Mouse (Mus musculus) erythroid progenitor cell, adult 5-6 weeks (primary cell): ENCODE results near the gene Srsf2. TPM values are rescaled to one million over a fixed set of nuclear protein-coding genes. Genes with fewer than 3 reads are reported as not detected.
"Not testable (repeated sequence)": the region's sequence is repeated elsewhere in the genome, so short reads cannot be mapped to it uniquely, and the experiment has no call there.

Experiments
- ATAC-seq: replicated peaks from 2 replicates; pipeline ENCODE4 v1.8.0; 2016; ENCODE audit warnings: moderate number of reproducible peaks, mild to moderate bottlenecking, moderate TSS enrichment, inconsistent platforms; ENCODE audit not compliant: poor library complexity, low FRiP score, severe bottlenecking
- total RNA-seq, 2 experiments: library from RNA; stranded (forward) in 1 of 2; stranded (reverse) in 1 of 2; fragments of 150-400 nt in 1 of 2; fragments of 186-747, 209-891 nt in 1 of 2; gene quantifications; 2 replicates each; pipeline versions ENCODE4 v1.2.3 to v1.2.4; 2015 to 2017; ENCODE audit warnings: low replicate concordance in 2 of 2

Gene Srsf2
- total RNA-seq, 2 experiments from 2014 or later: 388 to 1,279 TPM

- no peak for ATAC-seq
Measured at GRCm38 (mm10) chr11:116857183-116857850, 4.4 kb upstream of the Srsf2 start.

GRCm38 (mm10) chr11:116854279-116854678, 1.4 kb upstream of the Srsf2 start:
- no peak for ATAC-seq

GRCm38 (mm10) chr11:116853512-116853928, 626 bp upstream of the Srsf2 start:
- ATAC-seq: peak; percentile 86

DNA sequence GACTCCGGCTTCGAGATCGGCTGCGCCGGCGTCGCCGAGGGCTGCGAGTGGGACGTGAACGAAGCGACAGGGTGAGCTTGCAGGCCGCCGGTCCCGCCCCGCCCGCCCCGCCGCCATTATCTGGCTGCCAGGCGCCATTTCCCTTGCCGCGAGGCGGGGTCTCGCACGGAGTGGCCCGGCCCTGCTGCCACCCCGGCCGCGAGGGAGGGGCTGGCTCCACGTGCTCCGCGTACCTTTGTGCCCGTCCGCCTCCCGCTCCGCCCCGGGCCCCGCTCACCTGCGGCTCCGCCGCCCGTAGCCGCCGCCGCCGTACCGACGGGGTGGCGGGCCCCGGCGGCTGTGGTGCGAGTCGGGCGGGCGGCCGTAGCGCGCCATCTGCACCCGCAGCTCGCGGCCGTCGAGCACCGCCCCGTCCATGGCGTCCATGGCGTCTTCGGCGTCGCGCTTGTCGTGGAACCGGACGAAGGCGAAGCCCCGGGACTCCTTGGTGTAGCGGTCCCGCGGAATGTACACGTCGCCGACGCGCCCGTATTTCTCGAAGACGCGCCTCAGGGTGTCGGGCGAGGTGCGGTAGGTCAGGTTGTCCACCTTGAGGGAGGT, 503 bp downstream of the Srsf2 start, which contains the start of gene Mfsd11:
TSS of gene Mfsd11 (plus strand) at position 150 of the 600 bp plus-strand sequence.
- peak; percentile 48 for ATAC-seq

GRCm38 (mm10) chr11:116851576-116852290, 1.2 kb downstream of the Srsf2 start:
- no peak for ATAC-seq

GRCm38 (mm10) chr11:116850833-116851477, 1.9 kb downstream of the Srsf2 start:
- ATAC-seq: no peak

DNA sequence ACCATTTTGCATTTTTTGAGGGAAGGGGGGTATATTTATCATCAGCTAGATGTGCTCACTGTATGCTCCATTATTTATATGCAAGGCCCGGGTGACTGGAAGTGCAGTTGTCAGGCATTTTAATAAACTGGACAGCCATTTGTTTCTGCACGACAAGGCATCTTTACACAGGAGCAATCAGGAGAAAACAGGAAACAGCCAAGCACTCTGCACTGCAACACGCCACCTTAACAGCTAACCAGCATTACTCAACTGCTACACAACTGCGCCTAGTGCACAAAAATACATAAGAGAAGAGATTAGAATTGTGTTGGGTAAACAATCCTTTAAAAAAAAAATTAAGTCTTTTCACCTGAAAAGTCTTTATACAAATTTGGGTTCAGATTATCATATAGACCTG, 2.8 kb downstream of the Srsf2 start:
- ATAC-seq: no peak

GRCm38 (mm10) chr11:116849587-116849986, 3.3 kb downstream of the Srsf2 start:
- no peak for ATAC-seq

- ATAC-seq: not testable (repeated sequence)
Measured at GRCm38 (mm10) chr11:116848877-116849178, 4.1 kb downstream of the Srsf2 start.

DNA sequence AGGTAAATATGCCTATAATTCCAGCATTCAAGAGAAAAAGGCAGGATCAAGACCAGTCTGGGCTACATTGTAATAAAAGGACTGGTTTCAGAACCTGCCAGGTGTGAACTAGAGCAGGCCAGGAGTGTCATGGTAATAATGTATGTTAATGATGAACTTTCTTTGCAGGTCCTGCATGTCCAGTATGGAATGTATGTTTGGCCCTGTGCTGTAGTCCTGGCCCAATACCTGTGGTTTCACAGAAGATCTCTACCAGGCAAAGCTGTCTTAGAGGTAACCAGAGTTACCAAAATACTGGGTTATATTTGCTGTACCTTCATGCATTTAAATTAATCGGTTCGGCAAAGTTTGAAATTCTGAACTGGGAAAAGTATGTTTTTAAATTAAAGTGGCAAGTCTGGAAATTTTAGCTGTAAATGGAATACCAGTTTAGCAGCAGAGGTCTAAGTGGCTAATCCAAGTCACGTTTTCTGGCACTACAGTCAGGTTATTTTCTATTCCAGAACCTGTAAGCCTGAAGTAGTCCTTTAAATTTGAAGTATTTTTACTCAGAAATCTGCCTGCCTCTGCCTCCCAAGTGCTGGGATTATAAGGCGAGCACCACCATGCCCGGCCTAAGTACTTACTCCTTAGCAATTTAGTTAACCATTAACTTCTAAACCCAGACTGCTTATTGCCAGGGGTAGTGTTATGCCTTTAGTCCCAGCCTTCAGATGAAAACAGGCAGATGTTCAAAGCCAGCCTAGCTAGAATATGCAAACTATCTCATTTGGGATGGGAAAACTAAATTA, 4.6 kb downstream of the Srsf2 start:
- ATAC-seq: no peak

GRCm38 (mm10) chr11:116847187-116848085, 5.5 kb downstream of the Srsf2 start:
- no peak for ATAC-seq

- no peak for ATAC-seq
Measured at GRCm38 (mm10) chr11:116846593-116847181, 6.2 kb downstream of the Srsf2 start.

GRCm38 (mm10) chr11:116843261-116844233, 9.3 kb downstream of the Srsf2 start, which contains the start of the genes Mettl23 and Jmjd6:
TSS of gene Mettl23 (plus strand) at chr11:116843278.
TSS of gene Jmjd6 (minus strand) at chr11:116843449.
- ATAC-seq: peak; percentile 96

DNA sequence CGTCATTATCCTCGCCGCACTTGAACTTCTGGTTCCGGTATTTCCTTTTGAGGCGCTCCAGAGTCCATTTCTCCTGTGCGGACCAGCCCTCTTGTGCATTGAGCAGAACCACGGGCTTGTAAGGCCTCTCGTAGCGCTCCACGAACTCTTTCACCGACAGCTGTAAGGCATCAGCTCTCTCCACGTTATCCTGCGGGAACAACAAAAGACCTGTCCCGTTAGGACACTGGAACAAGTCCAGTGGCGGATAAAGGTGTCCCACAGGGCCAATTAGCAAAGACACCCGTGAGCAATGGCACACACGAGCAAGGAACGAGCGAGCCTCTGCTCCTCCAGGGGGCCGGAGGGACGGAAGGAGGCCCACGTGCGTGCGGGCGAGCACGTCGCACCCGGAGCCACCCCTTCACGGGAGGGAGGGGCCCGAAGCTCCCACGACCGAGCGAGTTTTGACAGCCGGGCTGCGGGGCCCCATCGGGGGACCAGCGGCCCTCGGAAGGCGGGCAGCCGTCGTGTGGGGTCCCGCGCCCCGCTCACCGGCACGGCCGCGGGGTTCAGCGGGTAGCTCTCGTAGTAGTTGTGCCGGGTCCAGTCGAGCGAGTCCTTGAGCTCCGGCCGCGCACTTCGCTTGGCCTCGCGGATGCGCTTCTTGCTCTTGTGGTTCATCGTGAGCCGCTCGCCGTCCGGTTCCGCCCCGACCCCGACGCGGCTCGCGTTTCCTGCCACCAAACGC, 10.2 kb downstream of the Srsf2 start:
- peak; percentile 69 for ATAC-seq

- ATAC-seq: no peak
Measured at GRCm38 (mm10) chr11:116840748-116841147, 12.1 kb downstream of the Srsf2 start.

DNA sequence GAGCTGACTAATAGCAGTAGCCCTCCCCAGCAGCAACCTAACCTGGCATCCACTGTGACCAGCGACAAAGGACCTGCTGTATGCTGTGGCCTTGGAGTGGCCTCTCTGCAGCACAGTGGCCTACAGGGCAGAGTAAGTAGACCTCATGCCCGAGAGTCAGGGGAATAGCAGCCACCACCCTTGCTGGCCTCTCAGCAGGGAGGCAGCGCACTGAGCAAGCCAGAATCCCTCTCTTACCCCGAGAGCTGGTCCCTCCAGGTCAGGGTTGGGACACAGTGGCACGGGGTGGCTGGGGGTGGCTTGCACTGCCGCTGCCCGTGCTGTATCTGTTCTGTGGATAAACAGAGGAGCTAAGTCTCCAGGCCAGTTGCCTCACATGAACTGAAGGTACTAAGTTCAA, 13.3 kb downstream of the Srsf2 start:
- no peak for ATAC-seq

DNA sequence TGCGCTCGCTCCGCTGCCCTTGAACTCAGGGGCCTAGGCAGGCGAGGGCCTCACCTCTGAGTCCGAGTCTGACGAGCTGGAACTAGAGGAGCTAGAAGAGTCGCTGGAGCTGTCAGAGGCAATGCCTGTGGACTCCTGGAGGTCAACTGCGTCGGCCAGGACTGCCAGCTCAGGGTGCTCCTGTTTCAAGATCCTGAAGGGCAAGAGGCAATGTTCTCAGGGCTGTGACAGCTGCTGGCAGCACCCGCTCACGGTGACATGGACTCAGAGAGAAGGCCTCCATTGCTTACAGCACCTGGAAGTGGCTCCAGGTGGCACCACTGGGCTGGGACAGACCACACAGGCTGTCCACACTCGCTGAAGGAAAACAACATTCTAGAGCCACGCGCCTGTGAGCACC, 14.0 kb downstream of the Srsf2 start:
- ATAC-seq: no peak
